Mouse (Mus musculus) heart, postnatal 14 days (tissue): ENCODE data around the gene Phlda1. TPM values are rescaled to one million over a fixed set of nuclear protein-coding genes. Genes with fewer than 3 reads are reported as not detected.

Experiments used
- DNase-seq, 2 experiments: peaks; one replicate each; pipeline ENCODE4 v3.0.0; 2021 to 2022
- intact Hi-C: fragments of 180-260 bp; cut with DNase I; formaldehyde crosslinking; loops from one replicate; pipeline ENCODE4 v1.15.1; 2025
- total RNA-seq, 2 experiments: library from RNA; stranded (reverse); gene quantifications; 2 replicates each; pipeline ENCODE4 v1.2.3; 2021

Phlda1 gene
- total RNA-seq, 2 experiments from 2014 or later: 20.3 to 22.3 TPM

DNA sequence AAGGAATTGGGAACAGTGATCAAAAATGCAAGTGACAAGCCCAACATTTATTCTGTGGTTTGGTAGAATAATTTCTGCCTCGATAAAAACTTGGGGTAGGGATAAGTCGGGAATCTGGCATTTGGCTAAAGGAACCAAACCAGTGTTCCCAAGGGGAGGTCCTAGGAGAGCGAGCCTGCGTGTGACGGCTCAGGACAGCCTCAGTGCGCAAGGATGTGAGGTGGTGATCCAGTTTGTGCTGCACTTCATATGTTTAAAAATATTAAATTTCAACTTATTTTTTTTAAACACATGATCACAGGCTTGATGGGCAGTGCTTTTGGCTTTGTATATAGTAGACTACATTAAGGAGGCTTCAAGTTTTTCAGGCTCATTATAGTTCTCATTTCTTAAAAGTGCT is 6.2 kb upstream of the Phlda1 start:
- intact Hi-C loops: no loop called here

DNA sequence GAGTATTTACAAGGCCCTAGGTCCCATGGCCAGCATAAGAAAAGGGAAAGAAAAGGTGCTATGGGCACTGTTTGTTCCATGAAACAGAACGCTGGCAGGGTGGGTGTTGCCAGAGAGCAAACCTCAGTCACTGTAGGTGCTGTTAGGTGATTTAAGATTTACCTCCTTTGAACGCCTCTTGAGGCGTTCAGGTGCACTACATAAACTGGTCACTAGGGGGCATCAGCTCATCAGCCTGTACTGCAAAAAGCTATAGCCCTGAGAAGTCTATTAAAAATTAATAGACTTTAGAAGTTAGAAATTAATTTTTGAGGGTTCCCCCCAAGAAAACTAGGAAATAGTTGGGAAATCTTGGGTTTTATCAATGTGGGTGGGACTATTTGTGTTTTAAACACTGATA is 3.0 kb upstream of the Phlda1 start:
- DNase-seq: peak; percentile 76 to 89
- intact Hi-C loops: loop anchor here (1.0 kb wide), 1 partner anchor 422 kb away; no protein-coding TSS in a partner anchor

More for the DNA sequence above, 6.2 kb upstream of the Phlda1 start:
- no peak for DNase-seq

GRCm38 (mm10) chr10:111503716-111504115 is 2.4 kb upstream of the Phlda1 start:
- intact Hi-C loops: loop anchor here (1.0 kb wide), 1 partner anchor 422 kb away; no protein-coding TSS in a partner anchor
- DNase-seq: no peak

- DNase-seq: no peak
- intact Hi-C loops: loop anchor here (1.0 to 5.0 kb wide), 4 partner anchors 38 to 453 kb away; no protein-coding TSS in a partner anchor
Observed at GRCm38 (mm10) chr10:111504606-111505005, 1.5 kb upstream of the Phlda1 start.

DNA sequence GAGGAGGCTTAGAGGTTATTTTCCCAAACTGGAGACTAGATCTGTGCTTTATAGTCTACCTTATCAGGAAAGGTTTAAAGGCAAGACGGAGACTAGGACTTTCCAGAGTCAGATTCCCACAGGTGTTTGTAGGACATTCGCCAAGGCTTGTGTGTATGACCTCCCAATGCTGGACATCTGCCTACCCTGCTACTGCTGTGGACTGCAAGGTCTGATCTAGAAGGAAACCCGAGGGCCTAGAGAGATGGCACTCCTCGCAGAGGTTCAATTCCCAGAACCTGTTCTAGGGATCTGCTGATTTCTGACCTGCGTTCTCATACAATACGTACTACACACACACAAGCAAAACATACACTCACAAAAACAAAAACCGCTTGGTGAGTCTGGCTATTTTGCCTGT is 680 bp upstream of the Phlda1 start:
- DNase-seq: no peak
- intact Hi-C loops: loop anchor here (1.0 to 5.0 kb wide), 4 partner anchors 37 to 452 kb away; no protein-coding TSS in a partner anchor

- intact Hi-C loops: loop anchor here (2.0 to 5.0 kb wide), 4 partner anchors 35 to 265 kb away; no protein-coding TSS in a partner anchor
- DNase-seq: peak in 1 of 2 experiments; percentile 52
Observed at GRCm38 (mm10) chr10:111506926-111507459, 907 bp downstream of the Phlda1 start.

DNA sequence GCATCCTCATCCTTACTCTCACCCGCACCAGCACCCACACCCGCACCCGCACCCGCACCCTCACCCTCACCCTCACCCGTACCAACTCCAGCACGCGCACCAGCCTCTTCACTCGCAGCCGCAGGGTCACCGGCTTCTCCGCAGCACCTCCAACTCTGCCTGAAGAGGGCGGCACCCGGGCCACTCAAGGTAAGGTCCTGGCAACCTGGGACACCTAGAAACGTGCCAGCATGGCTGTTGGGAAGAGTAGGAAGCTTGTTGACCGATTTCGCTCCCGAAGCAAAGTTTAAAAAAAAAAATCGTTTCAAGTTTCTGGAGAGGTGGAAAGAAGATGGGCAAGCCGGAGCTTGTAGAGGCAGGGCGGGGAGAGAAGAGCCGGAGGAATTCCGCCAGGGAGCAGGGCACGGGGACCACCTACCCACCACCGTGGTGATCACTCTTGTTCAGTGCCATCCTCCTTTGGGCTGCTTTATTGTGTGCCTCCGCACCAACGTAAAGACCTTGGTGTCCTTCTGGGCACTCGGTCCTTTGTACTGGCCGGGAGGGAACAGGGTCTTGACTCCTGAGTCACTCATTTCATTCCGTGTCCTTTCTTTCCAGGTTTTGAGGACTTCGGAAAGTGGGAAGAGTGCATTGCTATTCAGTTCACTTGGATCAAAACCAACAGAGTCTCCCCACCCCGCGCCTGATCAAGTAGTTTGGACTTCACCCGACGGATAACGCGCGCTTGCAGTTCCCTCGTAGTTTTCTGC is 1.6 kb downstream of the Phlda1 start:
- peak; percentile 62 to 67 for DNase-seq
- intact Hi-C loops: loop anchor here (2.0 to 5.0 kb wide), 4 partner anchors 35 to 265 kb away; no protein-coding TSS in a partner anchor

GRCm38 (mm10) chr10:111508324-111509080 is 2.4 kb downstream of the Phlda1 start:
- intact Hi-C loops: loop anchor here (5.0 kb wide), 3 partner anchors 34 to 264 kb away; no protein-coding TSS in a partner anchor
- DNase-seq: no peak

- intact Hi-C loops: loop anchor here (5.0 kb wide), 3 partner anchors 33 to 263 kb away; no protein-coding TSS in a partner anchor
- no peak for DNase-seq
Observed at GRCm38 (mm10) chr10:111509103-111509784, 3.2 kb downstream of the Phlda1 start.

- no peak for DNase-seq
Observed at GRCm38 (mm10) chr10:111509981-111510380, 3.9 kb downstream of the Phlda1 start.

DNA sequence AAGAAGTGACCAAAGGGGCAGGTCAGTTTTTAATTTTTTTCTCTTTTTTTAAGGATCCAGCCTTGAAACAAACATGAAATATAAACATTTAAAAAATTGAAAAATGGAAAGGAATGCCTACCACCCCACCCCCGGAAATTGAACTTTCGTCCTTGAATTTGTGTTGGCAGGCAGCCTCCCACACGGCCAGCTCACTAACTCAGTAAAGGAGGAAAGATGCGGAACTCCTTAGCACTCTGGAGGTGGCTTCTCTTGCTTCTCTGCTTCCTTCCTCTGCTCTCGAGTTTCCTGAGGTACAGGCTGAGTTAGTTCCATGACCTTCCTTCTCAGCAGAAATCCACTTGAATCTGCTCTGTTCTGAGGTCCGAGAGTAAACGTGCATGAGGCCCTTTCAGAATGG is 4.7 kb downstream of the Phlda1 start:
- DNase-seq: no peak
- intact Hi-C loops: no loop called here

More at GRCm38 (mm10) chr10:111509981-111510380, 3.9 kb downstream of the Phlda1 start:
- intact Hi-C loops: loop anchor here (5.0 kb wide), 3 partner anchors 32 to 262 kb away; no protein-coding TSS in a partner anchor

DNA sequence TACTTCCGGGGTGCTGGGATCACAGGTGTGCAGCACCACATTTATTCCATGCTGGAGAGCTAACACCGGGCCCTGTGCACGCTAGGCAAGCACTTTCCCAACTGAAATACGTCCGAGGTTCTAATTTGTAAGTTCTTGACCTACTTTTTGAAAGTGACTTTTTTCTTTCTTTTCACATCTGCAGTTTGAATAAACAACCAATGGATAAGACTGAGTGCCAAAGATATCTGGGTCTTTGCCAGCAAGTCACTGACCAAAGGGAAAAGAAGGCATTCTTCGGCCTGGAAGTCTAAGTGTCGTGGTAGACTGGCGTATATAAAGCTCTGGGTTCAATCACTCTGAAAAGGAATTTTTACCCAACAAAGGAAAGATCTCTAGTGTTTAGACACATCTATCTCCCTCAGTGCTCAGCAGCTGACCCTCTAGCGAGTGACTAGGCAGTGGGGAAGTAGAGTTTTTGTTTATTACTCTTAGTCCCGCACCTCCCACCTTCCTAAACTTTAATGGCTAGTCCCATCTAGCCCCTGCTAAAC is 6.0 kb downstream of the Phlda1 start:
- DNase-seq: peak in 1 of 2 experiments; percentile 64
- intact Hi-C loops: no loop called here

GRCm38 (mm10) chr10:111514282-111514885 is 8.3 kb downstream of the Phlda1 start:
- intact Hi-C loops: no loop called here
- no peak for DNase-seq

DNA sequence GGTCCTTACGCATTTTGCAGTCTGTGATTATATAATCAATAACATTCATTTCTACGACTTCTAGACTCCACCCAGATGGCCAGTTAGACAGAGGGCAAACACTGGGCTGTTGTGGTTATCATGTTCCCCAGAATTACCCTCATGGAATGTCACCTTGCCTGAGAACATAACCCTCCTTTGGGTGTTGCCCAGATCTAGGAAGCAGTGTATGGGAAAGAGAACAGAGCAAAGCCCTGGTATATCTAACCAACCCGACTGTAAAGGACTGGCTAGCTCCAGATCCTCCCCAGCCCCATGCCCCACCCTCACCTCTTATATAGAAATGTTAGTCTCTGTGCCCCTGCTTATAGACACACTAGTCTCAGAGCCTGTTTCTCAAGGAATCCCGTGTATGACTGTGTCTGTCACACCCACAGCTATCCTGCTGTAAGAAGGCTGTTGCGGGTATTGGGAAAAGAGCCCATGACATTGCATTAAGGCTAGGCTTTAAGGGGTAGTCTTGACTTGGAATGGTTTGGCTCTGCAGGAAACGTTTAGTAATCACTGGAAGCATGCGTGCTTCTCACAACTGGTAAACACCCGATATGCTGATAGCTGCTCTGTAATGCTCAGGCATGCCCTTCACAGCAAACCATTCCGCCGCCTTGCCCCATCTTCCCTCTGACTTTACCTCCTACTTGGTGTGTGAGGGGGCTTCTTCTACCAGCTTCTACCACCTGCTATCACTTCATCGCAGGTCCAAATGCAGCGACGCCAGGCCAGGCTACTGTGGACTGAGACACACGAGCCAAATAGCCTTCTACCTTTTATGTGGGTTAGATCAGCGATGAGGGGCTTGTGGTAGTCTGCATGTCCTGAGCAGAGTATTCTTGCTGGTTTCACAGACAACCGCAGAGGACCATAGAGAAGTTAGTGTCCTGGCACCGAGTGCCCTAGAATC is 9.3 kb downstream of the Phlda1 start:
- intact Hi-C loops: no loop called here
- no peak for DNase-seq

DNA sequence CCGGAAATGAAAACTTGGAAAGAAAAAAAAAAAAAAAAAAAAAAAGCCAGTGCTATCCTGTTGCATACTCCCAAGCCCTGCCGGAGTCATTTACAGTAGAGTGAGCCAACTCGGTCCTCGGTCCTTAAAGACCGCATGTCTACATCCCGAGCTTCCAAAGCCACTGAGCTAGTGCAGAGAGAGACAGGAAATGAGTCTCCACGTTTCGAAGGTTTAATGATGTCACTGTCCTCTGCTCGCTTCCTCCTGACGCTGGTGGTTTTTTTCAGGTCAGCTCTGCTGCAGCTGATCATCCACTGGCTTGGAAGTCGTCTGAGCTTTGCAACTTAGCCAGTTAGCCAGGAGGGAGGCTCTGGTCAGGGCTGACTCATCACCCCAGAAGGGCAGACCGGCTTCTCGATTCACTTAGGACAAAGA is 10.1 kb downstream of the Phlda1 start:
- peak; percentile 46 to 48 for DNase-seq
- intact Hi-C loops: no loop called here

- DNase-seq: no peak
Observed at GRCm38 (mm10) chr10:111516804-111517436, 10.8 kb downstream of the Phlda1 start.

DNA sequence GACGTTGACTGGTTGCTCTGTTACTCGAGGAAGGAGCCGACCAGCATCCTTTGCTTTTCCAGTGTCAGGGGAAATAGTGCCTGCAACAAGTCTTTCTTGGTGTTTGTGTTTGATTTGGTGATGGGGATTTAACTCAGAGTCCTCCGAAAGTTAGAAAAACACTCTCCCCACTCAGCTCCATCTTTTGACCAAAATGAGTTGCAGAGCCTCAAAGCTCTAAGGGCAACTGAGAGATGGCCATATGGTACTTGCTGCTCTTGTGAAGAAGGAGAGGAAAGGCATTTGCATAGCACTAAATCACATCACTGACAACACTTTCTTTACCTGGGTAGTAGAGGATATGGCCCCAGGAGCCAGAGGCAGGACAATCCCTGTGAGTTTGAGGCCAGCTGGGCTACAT is 12.3 kb downstream of the Phlda1 start:
- DNase-seq: no peak
- intact Hi-C loops: no loop called here

More at GRCm38 (mm10) chr10:111516804-111517436, 10.8 kb downstream of the Phlda1 start:
- intact Hi-C loops: no loop called here
